Mouse (Mus musculus) stomach, embryonic 16.5 days (tissue): ENCODE measurements around the gene Gm11213. TPM values are rescaled to one million over a fixed set of nuclear protein-coding genes. Genes with fewer than 3 reads are reported as not detected.

ENCODE experiments used
- ATAC-seq: fragments of 200-750 bp; cut with Nextera tagmentation; 2 replicates; pipeline ENCODE4 v1.8.0; 2017; ENCODE audit warnings: moderate number of reproducible peaks, moderate TSS enrichment; ENCODE audit not compliant: insufficient read depth, low FRiP score
- H3K27ac ChIP-seq: fragments of 300-500 bp; sonication (generic); 2 replicates; pipeline ENCODE4 v1.5.1; 2014; ENCODE audit warnings: low read length
- H3K27me3 ChIP-seq: fragments of 300-500 bp; sonication (generic); 2 replicates; pipeline ENCODE4 v1.6.1; 2014; ENCODE audit warnings: low read length, control low read depth, mixed read lengths; ENCODE audit not compliant: control insufficient read depth, insufficient read depth
- H3K36me3 ChIP-seq: fragments of 300-500 bp; sonication (generic); 2 replicates; pipeline ENCODE4 v1.6.1; 2014; ENCODE audit warnings: low read length; ENCODE audit not compliant: control insufficient read depth, insufficient read depth
- H3K4me1 ChIP-seq: fragments of 300-500 bp; sonication (generic); 2 replicates; pipeline ENCODE4 v1.6.1; 2014; ENCODE audit warnings: low read length, control low read depth, mixed read lengths; ENCODE audit not compliant: control insufficient read depth, insufficient read depth
- H3K4me2 ChIP-seq: fragments of 300-500 bp; sonication (generic); 2 replicates; pipeline ENCODE4 v1.6.1; 2014; ENCODE audit warnings: low read depth, low read length, mixed read lengths
- H3K4me3 ChIP-seq: fragments of 300-500 bp; sonication (generic); replicated peaks from 2 replicates; pipeline ENCODE4 v1.5.1; 2014; ENCODE audit warnings: mild to moderate bottlenecking, low read length
- H3K9ac ChIP-seq: fragments of 300-500 bp; sonication (generic); 2 replicates; pipeline ENCODE4 v1.6.1; 2014; ENCODE audit warnings: low read length
- H3K9me3 ChIP-seq: fragments of 300-500 bp; sonication (generic); replicated peaks from 2 replicates; pipeline ENCODE4 v1.6.1; 2016; ENCODE audit warnings: low read length, control low read depth; ENCODE audit not compliant: control insufficient read depth
- WGBS: fragments of 180-500 bp; shearing (Covaris S2); extraction: QIAGEN DNeasy Blood & Tissue Kit; methylation state at CpG from one replicate; pipeline ENCODE4 v1.1.7; 2014; 5-methylcytosine and 5-hydroxymethylcytosine counted together
- polyA plus RNA-seq: library from polyadenylated mRNA; unstranded; fragments of >200 nt; fragmentation: Nextera tagmentation; extraction: Ambion mirVana; gene quantifications from 2 replicates; pipeline ENCODE4 v1.2.1, GENCODE M21; 2015

Gene Gm11213
- polyA plus RNA-seq, 1 experiment from 2014 or later = not detected

DNA sequence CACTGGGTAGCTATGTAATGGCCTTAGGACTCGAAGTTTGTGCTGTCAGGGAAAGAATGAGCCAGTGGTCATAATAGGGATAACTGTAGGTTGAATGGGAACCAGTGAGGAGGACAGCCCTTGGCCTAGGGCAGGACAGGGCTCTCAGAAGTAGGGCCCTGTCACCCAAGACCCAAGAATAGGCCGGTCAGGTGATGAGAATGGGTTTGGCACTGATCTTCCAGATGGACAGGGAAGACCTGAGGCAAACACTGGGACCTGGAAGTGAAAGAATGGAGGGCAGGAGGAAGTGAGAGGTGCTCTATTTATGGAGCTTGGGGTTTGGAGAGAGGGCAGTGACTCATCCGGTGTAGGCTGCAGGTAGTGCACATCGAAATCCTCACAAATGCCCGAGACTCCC, 48.4 kb downstream of the Gm11213 start:
- 55% methylated on average over 5 of the region's 5 CpGs for WGBS
- Histone ChIP-seq H3K9me3 (no peaks in the 10 kb centered on the region), H3K4me3 (no peak overlapping the region), H3K36me3 (peaks cover 12% of the 10 kb centered on the region), H3K4me2 (no peak overlapping the region), H3K27ac (no peak overlapping the region), H3K9ac (no peak overlapping the region), H3K4me1 (peaks cover 31% of the 10 kb centered on the region), H3K27me3 (no peaks in the 10 kb centered on the region)
- no peak for ATAC-seq

DNA sequence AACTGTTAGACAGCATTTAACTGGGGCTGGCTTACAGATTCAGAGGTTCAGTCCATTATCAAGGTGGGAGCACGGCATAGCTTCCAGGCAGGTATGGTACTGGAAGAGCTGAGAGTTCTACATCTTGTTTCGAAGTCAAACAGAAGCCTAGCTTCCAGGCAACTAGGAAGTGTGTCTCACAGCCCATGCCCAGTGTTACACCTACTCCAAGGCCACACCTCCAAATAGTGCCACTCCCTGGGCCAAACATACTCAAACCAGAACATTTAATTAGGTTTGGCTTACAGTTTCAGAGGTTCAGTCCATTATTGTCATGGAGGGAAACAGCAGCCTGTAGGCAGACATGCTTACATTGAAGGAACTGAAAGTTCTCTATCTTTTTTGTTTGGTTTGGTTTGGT, 50.0 kb downstream of the Gm11213 start:
- ATAC-seq = no peak
- Histone ChIP-seq H3K27ac (no peak overlapping the region), H3K4me2 (no peak overlapping the region), H3K4me1 (peaks cover 21% of the 10 kb centered on the region), H3K9ac (no peak overlapping the region), H3K4me3 (no peak overlapping the region), H3K27me3 (no peaks in the 10 kb centered on the region), H3K36me3 (peaks cover 16% of the 10 kb centered on the region), H3K9me3 (no peaks in the 10 kb centered on the region)
- 84% methylated on average over 2 of the region's 2 CpGs for WGBS

DNA sequence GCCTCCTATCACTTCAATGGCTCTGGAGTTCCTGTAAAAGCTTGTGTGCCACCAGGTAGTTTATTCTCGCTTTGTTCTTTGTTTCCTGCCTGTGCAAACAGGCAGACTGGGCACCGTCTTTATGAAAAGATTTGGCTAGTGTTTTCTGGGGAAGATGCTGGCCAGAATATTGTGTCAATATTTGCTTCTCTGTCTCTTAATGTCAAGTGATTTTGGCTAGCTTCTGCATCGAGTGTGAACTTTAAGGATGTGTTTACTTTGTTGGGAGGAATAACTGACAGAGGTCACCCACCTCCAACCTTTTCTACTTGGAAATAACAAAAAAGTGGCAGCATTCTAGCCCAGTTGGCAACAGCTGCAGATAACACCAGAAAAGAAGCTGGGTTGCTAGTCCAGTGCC, 50.4 kb downstream of the Gm11213 start:
- Histone ChIP-seq H3K4me1 (peaks cover 17% of the 10 kb centered on the region), H3K36me3 (peaks cover 17% of the 10 kb centered on the region), H3K4me3 (no peak overlapping the region), H3K27ac (no peak overlapping the region), H3K27me3 (no peaks in the 10 kb centered on the region), H3K9me3 (no peaks in the 10 kb centered on the region), H3K4me2 (no peak overlapping the region), H3K9ac (no peak overlapping the region)
- ATAC-seq = no peak
- WGBS = 46% methylated on average over 3 of the region's 3 CpGs

DNA sequence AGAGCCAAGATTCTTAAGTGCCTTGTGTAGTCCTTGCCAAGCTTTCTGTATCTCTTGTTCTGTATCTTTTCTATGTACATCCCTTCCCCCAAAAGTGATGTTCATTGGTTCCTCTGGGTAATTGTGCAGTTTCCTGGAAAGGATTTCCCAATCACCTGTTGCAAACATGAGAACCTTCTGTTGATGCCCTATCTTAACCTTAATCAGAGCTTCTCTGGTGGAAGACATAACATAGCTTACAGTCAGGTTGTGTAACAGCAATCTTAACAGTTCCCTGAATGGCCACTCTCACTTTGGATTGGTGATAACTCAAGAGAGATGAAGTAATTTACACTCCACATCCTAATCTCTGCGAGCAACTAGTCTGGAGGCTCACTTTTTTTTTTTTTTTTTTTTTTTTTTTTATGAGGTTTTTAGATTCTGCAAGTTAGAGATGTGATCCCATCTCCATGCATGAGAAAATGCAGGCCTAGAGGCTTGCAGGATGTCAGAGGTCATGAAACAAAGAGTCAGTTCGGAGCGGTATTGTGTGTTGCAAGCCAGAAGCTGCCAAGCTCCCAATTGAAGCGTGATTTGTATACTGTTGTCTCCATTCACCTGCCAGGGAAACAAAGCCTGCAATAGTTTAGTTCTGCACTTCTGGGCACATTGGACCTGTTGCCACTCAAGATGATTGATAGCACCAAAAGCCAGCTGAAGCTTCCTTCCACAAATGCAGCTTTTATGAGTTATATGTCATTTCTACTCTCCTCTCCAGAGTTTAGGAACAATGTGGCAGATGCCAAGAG, 51.1 kb downstream of the Gm11213 start:
- WGBS = 67% methylated on average over 4 of the region's 4 CpGs
- Histone ChIP-seq H3K36me3 (peaks cover 24% of the 10 kb centered on the region), H3K9ac (no peak overlapping the region), H3K9me3 (no peaks in the 10 kb centered on the region), H3K27ac (no peak overlapping the region), H3K27me3 (no peaks in the 10 kb centered on the region), H3K4me3 (no peak overlapping the region), H3K4me2 (no peak overlapping the region), H3K4me1 (peaks cover 10% of the 10 kb centered on the region)
- no peak for ATAC-seq

DNA sequence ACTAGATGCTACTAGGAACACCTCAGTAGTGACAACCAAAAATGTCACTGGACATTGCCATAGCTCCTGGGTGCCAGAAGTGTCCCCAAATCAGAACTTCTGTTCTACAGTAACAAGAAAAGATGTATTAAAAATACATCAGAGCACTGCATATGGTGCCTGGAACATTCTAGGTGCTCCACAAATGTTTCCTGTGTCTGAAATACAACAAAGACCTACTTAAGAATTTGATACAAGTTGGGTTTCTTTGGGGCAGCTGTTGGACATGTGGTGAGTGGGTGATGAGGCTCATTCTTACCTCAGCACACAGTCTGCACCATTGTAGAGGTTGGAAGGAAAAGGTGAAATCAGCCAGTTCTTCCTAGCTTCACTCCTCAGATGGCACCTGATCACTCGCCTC, 52.2 kb downstream of the Gm11213 start:
- no peak overlapping the region for H3K4me3 ChIP-seq
- ATAC-seq = no peak
- WGBS = 97% methylated on average over 1 of the region's 1 CpGs
- no peak overlapping the region for H3K27ac ChIP-seq
- H3K4me2 ChIP-seq = no peak overlapping the region
- H3K4me1 ChIP-seq = peaks cover 7% of the 10 kb centered on the region
- H3K9ac ChIP-seq = no peak overlapping the region
- H3K9me3 ChIP-seq = no peaks in the 10 kb centered on the region
- peaks cover 26% of the 10 kb centered on the region for H3K36me3 ChIP-seq
- no peaks in the 10 kb centered on the region for H3K27me3 ChIP-seq

DNA sequence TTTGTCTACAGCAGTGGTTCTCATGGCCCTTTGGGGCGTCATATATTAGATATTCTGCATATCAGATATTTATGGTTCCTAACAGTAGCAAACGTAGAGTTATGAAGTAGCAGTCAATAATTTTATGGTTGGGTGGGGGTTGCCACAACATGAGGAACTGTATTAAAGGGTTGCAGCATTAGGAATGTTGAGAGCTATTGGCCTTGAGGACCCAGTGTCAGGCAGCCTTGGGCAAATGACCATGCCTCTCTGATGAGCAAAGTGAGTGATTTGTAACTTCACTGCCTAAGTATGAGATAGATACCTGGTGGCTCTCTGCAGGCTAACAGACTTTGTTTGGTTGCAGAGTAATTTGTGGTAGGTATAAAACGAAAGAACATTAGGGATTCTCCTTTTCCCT, 54.2 kb downstream of the Gm11213 start:
- Histone ChIP-seq H3K27ac (no peak overlapping the region), H3K4me3 (no peak overlapping the region), H3K36me3 (peaks cover 26% of the 10 kb centered on the region), H3K27me3 (no peaks in the 10 kb centered on the region), H3K9ac (no peak overlapping the region), H3K4me2 (no peak overlapping the region), H3K9me3 (no peaks in the 10 kb centered on the region), H3K4me1 (peaks cover 9% of the 10 kb centered on the region)
- WGBS = 94% methylated on average over 3 of the region's 3 CpGs
- ATAC-seq = no peak

DNA sequence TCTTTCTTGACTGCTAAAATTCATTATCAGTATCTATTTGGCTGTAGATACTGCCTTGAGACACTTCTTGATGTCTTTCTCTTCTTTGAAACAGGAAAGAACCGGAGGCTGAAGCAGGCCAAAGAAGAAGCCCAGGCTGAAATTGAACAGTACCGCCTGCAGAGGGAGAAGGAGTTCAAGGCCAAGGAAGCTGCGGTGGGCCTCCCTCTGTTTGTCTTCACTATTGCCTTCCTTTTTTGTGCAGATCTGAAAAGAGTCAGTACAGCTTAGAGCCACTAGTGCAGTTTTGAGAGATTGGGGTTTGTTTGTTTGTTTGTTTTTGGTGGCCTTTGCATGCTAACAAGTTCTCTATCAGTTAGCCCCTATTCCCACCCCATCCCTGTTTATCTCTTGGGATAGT, 56.6 kb downstream of the Gm11213 start:
- H3K9me3 ChIP-seq = no peaks in the 10 kb centered on the region
- H3K36me3 ChIP-seq = peaks cover 26% of the 10 kb centered on the region
- H3K9ac ChIP-seq = no peak overlapping the region
- no peak overlapping the region for H3K27ac ChIP-seq
- no peaks in the 10 kb centered on the region for H3K27me3 ChIP-seq
- H3K4me2 ChIP-seq = no peak overlapping the region
- H3K4me1 ChIP-seq = peaks cover 20% of the 10 kb centered on the region
- H3K4me3 ChIP-seq = no peak overlapping the region
- 83% methylated on average over 3 of the region's 3 CpGs for WGBS
- no peak for ATAC-seq

DNA sequence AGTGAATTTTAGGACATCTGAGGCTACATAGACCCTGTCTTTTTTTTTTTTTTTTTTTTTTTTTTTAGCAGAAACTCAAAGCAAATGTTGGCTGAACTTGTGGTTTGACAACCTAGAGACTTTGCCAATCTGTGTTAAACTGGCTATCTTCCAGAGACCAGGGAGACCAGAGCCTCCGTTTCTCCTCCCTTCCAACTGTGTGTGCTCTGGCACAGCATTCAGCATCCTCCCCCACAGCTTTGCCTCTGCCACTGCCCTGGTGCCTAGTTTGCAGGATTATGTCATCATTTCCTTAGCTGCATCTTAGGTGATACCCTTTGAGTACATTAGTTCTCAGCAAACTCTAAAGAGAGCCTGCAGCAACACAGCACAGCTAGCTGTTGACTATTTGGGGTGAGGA, 57.3 kb downstream of the Gm11213 start:
- Histone ChIP-seq H3K27me3 (no peaks in the 10 kb centered on the region), H3K4me2 (no peak overlapping the region), H3K9ac (no peak overlapping the region), H3K4me3 (no peak overlapping the region), H3K27ac (no peak overlapping the region), H3K4me1 (peaks cover 20% of the 10 kb centered on the region), H3K36me3 (peaks cover 25% of the 10 kb centered on the region), H3K9me3 (no peaks in the 10 kb centered on the region)
- ATAC-seq = no peak
- 61% methylated on average over 1 of the region's 1 CpGs for WGBS
